Mouse (Mus musculus) heart, embryonic 12.5 days (tissue): Measurements from ENCODE around the gene Phf13. TPM values are rescaled to one million over a fixed set of nuclear protein-coding genes. Genes with fewer than 3 reads are reported as not detected.
A peak's percentile ranks its signal among the peaks of the same experiment; 100 is the strongest.

Experiments used
- ATAC-seq: fragments of 200-750 bp; cut with Nextera tagmentation; 2 replicates; pipeline ENCODE4 v1.8.0; 2017; ENCODE audit warnings: moderate TSS enrichment, moderate library complexity; ENCODE audit not compliant: insufficient number of reproducible peaks, low FRiP score
- H3K27ac ChIP-seq: fragments of 300-500 bp; sonication (generic); 2 replicates; pipeline ENCODE4 v1.5.1; 2016; ENCODE audit warnings: mild to moderate bottlenecking, moderate library complexity; ENCODE audit not compliant: poor library complexity, severe bottlenecking
- H3K27me3 ChIP-seq: fragments of 300-500 bp; sonication (generic); replicated peaks from 2 replicates; pipeline ENCODE4 v1.6.1; 2016; ENCODE audit warnings: mild to moderate bottlenecking, moderate library complexity
- H3K36me3 ChIP-seq: fragments of 300-500 bp; sonication (generic); 2 replicates; pipeline ENCODE4 v1.6.1; 2016; ENCODE audit warnings: mild to moderate bottlenecking, moderate library complexity
- H3K4me1 ChIP-seq: fragments of 300-500 bp; sonication (generic); replicated peaks from 2 replicates; pipeline ENCODE4 v1.6.1; 2016; ENCODE audit warnings: mild to moderate bottlenecking
- H3K4me2 ChIP-seq: fragments of 300-500 bp; sonication (generic); 2 replicates; pipeline ENCODE4 v1.6.1; 2016; ENCODE audit warnings: mild to moderate bottlenecking, moderate library complexity
- H3K4me3 ChIP-seq: fragments of 300-500 bp; sonication (generic); 2 replicates; pipeline ENCODE4 v1.5.1; 2016; ENCODE audit warnings: mild to moderate bottlenecking
- H3K9ac ChIP-seq: fragments of 300-500 bp; sonication (generic); 2 replicates; pipeline ENCODE4 v1.6.1; 2016; ENCODE audit warnings: mild to moderate bottlenecking, moderate library complexity
- H3K9me3 ChIP-seq: fragments of 300-500 bp; sonication (generic); replicated peaks from 2 replicates; pipeline ENCODE4 v1.6.1; 2016; ENCODE audit warnings: mild to moderate bottlenecking, moderate library complexity
- WGBS: fragments of 180-500 bp; shearing (Covaris S2); methylation state at CpG from one replicate; pipeline ENCODE4 v1.1.7; 2016; 5-methylcytosine and 5-hydroxymethylcytosine counted together
- polyA plus RNA-seq: library from polyadenylated mRNA; unstranded; fragments of >200 nt; fragmentation: Nextera tagmentation; extraction: Ambion mirVana; gene quantifications from 2 replicates; pipeline ENCODE4 v1.2.1, GENCODE M21; 2016

Gene Phf13
- polyA plus RNA-seq, 1 experiment from 2014 or later = 27.0 TPM

GRCm38 (mm10) chr4:152029087-152029486, 33.0 kb upstream of the Phf13 start:
- 36% methylated on average over 5 of the region's 5 CpGs for WGBS
- Histone ChIP-seq H3K9ac (no peak overlapping the region), H3K4me2 (no peak overlapping the region), H3K4me3 (no peak overlapping the region), H3K27me3 (peaks cover 30% of the 10 kb centered on the region), H3K36me3 (peaks cover 8% of the 10 kb centered on the region), H3K27ac (no peak overlapping the region), H3K9me3 (no peaks in the 10 kb centered on the region), H3K4me1 (peaks cover 41% of the 10 kb centered on the region)
- no peak for ATAC-seq

DNA sequence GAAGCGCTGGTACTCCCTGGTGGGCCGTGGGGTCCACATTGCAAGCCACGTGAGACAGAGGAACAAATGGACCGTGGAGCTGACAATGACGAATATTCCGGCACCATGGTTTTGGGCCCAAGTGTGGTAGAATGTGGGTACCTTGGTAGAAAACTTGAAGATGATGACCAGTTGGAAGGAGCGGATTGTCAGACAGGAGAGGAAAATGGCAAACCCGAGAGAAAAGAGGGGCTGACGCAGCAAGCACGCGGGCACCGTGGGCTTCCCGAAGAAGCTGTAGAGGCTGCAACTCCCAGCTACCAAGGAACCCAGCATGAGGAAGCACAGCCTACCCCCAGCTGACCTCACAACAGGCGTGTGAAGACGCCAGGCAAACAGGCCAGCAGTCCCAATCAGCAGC, 32.4 kb upstream of the Phf13 start:
- Histone ChIP-seq H3K9ac (peak overlapping the region; percentile 73), H3K4me3 (peak overlapping the region; percentile 79), H3K27me3 (peaks cover 24% of the 10 kb centered on the region), H3K4me1 (peaks cover 41% of the 10 kb centered on the region), H3K27ac (no peak overlapping the region), H3K4me2 (peak overlapping the region; percentile 95), H3K36me3 (peaks cover 11% of the 10 kb centered on the region), H3K9me3 (no peaks in the 10 kb centered on the region)
- 63% methylated on average over 15 of the region's 15 CpGs for WGBS
- ATAC-seq = no peak

- peak within 1 kb of the TSS; percentile 95 for H3K4me2 ChIP-seq
- under 1% methylated on average over 35 of the region's 35 CpGs for WGBS
Measured at GRCm38 (mm10) chr4:152027524-152027923, 31.5 kb upstream of the Phf13 start, which contains the start of gene Zbtb48. TSS of gene Zbtb48 (minus strand) at chr4:152027671.

DNA sequence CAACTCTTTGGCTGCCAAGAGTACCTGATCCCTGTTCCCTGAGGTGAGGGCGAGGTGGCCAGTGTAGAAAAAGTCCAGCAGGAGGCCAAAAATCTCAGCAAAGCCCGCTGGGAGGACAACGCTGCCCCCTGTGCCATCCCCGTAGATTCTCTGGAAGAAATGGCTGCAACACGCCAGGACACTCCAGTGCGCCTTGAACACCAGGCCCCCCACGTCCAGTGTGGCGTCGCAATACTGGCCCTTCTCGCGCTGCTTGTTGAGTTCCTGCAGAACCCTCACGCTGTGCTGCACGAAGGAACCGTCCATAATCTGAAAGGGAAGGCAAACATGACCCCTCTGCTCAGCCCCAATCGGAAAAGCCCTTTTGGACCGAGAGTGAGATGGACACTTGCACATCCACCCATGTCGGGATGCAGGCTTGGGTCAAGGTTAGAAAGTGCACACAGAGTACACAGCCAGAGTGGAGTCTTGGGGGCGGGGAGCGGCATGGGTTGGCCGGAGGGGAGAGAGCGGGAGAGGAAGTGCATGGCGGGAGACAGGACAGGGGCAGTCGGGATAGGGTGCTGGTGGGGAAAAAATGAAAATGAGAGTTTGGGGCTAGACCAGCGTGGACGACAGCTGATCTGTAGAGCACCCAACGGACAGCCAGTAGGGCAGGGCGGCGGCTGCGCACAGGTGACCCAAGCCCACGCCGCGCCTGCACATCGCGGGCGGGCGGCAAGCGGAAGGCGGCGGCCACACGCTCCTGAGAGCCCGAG, 30.9 kb upstream of the Phf13 start:
- WGBS = 2% methylated on average over 41 of the region's 41 CpGs
- ATAC-seq = peak; percentile 71

More at GRCm38 (mm10) chr4:152027524-152027923, 31.5 kb upstream of the Phf13 start, which contains the start of gene Zbtb48:
- ATAC-seq = peak; percentile 97
- Histone ChIP-seq H3K27me3 (peaks cover 16% of the 10 kb centered on the region), H3K36me3 (peaks cover 20% of the 10 kb centered on the region), H3K27ac (peak within 1 kb of the TSS; percentile 59; the same call in 1 of the 2 replicates), H3K4me3 (peak within 1 kb of the TSS; percentile 79), H3K9me3 (no peaks in the 10 kb centered on the region), H3K4me1 (peaks cover 44% of the 10 kb centered on the region), H3K9ac (peak within 1 kb of the TSS; percentile 91)

GRCm38 (mm10) chr4:152024525-152024924, 28.5 kb upstream of the Phf13 start:
- 87% methylated on average over 11 of the region's 11 CpGs for WGBS
- ATAC-seq = no peak
- Histone ChIP-seq H3K4me2 (no peak overlapping the region), H3K4me3 (no peak overlapping the region), H3K4me1 (peaks cover 41% of the 10 kb centered on the region), H3K36me3 (peaks cover 50% of the 10 kb centered on the region), H3K9me3 (no peaks in the 10 kb centered on the region), H3K27ac (no peak overlapping the region), H3K9ac (no peak overlapping the region), H3K27me3 (no peaks in the 10 kb centered on the region)

More for the DNA sequence above, 30.9 kb upstream of the Phf13 start:
- Histone ChIP-seq H3K9me3 (no peaks in the 10 kb centered on the region), H3K4me1 (peaks cover 44% of the 10 kb centered on the region), H3K27ac (peak overlapping the region; percentile 59; the same call in 1 of the 2 replicates), H3K36me3 (peaks cover 26% of the 10 kb centered on the region), H3K4me3 (peak overlapping the region; percentile 79), H3K9ac (peak overlapping the region; percentile 91), H3K4me2 (peak overlapping the region; percentile 95), H3K27me3 (peaks cover 11% of the 10 kb centered on the region)

DNA sequence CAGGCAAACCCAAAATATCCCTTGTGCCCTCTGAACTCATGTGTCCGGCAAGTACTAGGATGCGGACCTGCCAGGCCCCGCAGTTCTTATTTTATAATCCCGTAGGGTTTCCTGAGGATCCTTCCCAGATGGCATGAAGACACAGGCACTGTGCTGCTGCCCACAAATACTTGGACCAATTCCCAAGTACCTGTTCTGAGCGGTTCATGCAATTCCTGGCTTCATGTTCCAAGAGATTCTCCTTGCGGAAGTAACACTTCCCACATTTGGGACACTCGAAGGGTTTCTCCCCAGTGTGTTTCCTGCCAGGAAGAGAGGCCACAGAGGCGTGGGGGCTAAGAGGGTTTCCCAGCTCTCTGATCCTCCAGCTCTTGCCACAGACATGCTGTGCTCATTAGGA, 26.4 kb upstream of the Phf13 start:
- 82% methylated on average over 8 of the region's 8 CpGs for WGBS
- H3K4me1 ChIP-seq = peaks cover 30% of the 10 kb centered on the region
- H3K4me3 ChIP-seq = no peak overlapping the region
- no peak overlapping the region for H3K27ac ChIP-seq
- ATAC-seq = no peak
- H3K9ac ChIP-seq = no peak overlapping the region
- H3K9me3 ChIP-seq = no peaks in the 10 kb centered on the region
- H3K4me2 ChIP-seq = no peak overlapping the region
- no peaks in the 10 kb centered on the region for H3K27me3 ChIP-seq
- H3K36me3 ChIP-seq = peaks cover 69% of the 10 kb centered on the region

DNA sequence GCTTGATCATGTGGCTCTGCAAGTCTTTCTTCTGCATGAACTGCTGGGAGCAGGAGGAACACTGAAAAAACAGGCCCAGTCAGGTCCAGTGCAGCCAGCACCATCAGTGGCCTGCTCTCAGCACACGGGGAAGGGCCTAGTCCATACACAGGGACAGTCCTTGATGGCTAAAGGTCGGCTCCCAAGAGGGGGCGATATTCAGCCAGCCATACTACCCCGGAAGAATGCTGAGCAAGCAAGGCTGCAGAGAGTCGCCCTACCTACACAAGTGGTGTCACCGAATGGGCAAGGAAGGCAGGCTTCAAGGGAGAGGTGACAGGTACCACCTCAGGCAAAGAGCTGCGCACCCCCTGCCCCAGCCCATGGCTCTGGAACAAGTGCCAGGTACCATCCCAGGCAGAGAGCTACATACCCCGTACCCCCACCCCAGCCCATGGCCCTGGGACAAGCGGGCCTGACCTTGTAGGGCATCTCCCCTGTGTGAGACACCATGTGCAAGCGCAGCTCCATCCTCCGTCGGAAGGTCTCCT, 25.6 kb upstream of the Phf13 start:
- Histone ChIP-seq H3K36me3 (peaks cover 78% of the 10 kb centered on the region), H3K9ac (no peak overlapping the region), H3K4me2 (no peak overlapping the region), H3K9me3 (no peaks in the 10 kb centered on the region), H3K4me3 (no peak overlapping the region), H3K27ac (no peak overlapping the region), H3K4me1 (peaks cover 26% of the 10 kb centered on the region), H3K27me3 (no peaks in the 10 kb centered on the region)
- no peak for ATAC-seq
- 74% methylated on average over 12 of the region's 12 CpGs for WGBS

DNA sequence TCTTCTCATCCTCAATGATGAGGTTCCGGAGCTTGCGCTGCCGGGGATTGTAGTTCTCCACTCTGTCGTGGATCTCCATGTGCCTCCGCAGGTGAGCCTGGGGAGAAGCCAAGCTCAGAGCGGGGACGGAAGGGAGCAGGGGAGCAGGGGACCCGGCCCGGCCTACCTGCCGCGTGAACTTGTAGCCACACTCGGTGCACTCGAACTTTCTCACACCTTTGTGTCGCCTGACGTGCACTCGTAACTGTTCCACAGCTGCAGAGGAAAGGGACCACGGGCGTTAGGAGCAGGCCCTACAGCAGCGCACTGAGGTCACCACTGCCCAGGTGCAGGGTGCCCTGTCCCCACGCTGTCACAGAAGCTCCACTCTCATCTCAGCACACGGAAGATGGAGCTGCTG, 24.0 kb upstream of the Phf13 start:
- Histone ChIP-seq H3K36me3 (peaks cover 93% of the 10 kb centered on the region), H3K9ac (no peak overlapping the region)
- no peak for ATAC-seq

GRCm38 (mm10) chr4:152019073-152019472, 23.0 kb upstream of the Phf13 start:
- Histone ChIP-seq H3K27me3 (no peaks in the 10 kb centered on the region), H3K27ac (no peak overlapping the region), H3K9ac (no peak overlapping the region), H3K4me2 (no peak overlapping the region), H3K4me1 (peaks cover 5% of the 10 kb centered on the region), H3K9me3 (no peaks in the 10 kb centered on the region), H3K36me3 (peaks cover 95% of the 10 kb centered on the region), H3K4me3 (no peak overlapping the region)
- no peak for ATAC-seq
- WGBS = 76% methylated on average over 6 of the region's 6 CpGs

More for the DNA sequence above, 24.0 kb upstream of the Phf13 start:
- no peak overlapping the region for H3K4me3 ChIP-seq
- no peak overlapping the region for H3K4me2 ChIP-seq
- no peak overlapping the region for H3K27ac ChIP-seq
- WGBS = 91% methylated on average over 21 of the region's 21 CpGs
- no peaks in the 10 kb centered on the region for H3K9me3 ChIP-seq
- no peaks in the 10 kb centered on the region for H3K27me3 ChIP-seq
- peaks cover 10% of the 10 kb centered on the region for H3K4me1 ChIP-seq

DNA sequence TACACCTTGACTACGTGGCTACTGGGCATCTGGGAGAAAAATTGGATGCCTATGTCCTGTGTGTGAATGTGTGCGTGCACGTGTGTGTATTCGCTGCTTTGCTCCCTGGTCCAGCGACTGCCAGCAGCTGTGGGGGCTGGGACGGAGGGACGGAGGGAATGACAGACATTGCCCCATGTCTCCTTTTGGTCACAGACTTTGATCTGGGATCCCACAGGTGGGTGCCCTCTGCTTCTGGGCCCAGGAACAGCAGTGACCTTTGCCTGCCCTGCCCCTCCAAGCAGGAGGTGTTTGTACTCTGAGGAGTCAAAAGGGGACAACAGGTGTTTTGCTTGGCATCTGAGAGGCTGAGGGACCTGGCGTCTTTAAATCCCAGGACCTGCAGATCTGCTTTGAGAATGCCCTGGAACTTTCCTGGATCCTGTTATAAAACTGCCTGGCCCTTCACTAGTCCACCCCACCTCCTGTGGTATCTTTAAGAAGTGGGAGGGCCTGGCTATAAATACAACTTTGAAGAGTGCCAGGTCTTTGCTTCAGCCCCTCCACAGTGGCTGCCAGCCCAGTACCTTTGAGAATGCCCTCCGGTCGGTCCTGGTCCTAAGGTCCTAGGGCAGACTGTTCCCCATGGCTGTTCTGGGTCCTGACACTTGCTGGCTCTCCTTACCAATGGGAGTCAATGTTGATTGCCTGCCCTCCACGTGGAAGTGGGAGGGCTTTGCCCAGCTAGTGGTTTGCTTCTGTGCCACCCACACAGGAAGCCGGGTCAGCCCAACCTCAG, 17.2 kb upstream of the Phf13 start:
- ATAC-seq = no peak
- H3K9ac ChIP-seq = peak overlapping the region; percentile 57
- H3K9me3 ChIP-seq = no peaks in the 10 kb centered on the region
- peak overlapping the region; percentile 86 for H3K4me2 ChIP-seq
- peaks cover 39% of the 10 kb centered on the region for H3K4me1 ChIP-seq
- H3K4me3 ChIP-seq = peak overlapping the region; percentile 14
- 71% methylated on average over 12 of the region's 12 CpGs for WGBS
- no peaks in the 10 kb centered on the region for H3K27me3 ChIP-seq
- H3K27ac ChIP-seq = peak overlapping the region; percentile 67
- peaks cover 63% of the 10 kb centered on the region for H3K36me3 ChIP-seq

DNA sequence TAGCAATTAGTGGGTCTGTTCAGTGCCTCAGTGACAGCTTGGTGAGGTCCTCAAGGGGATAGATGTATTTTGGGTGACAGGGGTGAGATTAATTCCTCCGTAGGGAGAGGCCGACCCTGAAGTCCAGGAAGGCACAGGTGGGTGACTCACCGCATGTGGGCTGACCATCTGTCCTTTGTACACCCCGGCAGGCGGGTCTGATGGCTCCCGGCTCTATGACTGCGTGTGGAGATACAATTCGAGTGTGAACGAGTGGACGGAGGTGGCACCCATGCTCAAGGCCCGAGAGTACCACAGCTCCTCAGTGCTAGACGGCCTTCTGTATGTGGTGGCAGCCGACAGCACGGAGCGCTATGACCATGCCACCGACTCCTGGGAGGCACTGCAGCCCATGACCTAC, 16.1 kb upstream of the Phf13 start:
- peak overlapping the region; percentile 86 for H3K4me2 ChIP-seq

More for the DNA sequence above, 16.1 kb upstream of the Phf13 start:
- peak overlapping the region; percentile 72 for H3K4me3 ChIP-seq
- no peak for ATAC-seq
- H3K27me3 ChIP-seq = no peaks in the 10 kb centered on the region
- H3K27ac ChIP-seq = 0 out of 2 replicates have a peak overlapping the region, but pooled peaks have one; percentile 9
- peaks cover 53% of the 10 kb centered on the region for H3K36me3 ChIP-seq
- H3K9ac ChIP-seq = peak overlapping the region; percentile 91
- WGBS = 77% methylated on average over 16 of the region's 16 CpGs
- H3K9me3 ChIP-seq = no peaks in the 10 kb centered on the region
- peaks cover 51% of the 10 kb centered on the region for H3K4me1 ChIP-seq
